Mouse (Mus musculus) limb, embryonic 14.5 days (tissue): Measurements from ENCODE around the gene Gpr62. TPM values are rescaled to one million over a fixed set of nuclear protein-coding genes. Genes with fewer than 3 reads are reported as not detected.

ENCODE experiments used
- ATAC-seq: fragments of 200-750 bp; cut with Nextera tagmentation; 2 replicates; pipeline ENCODE4 v1.8.0; 2017; ENCODE audit warnings: low read depth, moderate number of reproducible peaks, moderate TSS enrichment; ENCODE audit not compliant: low FRiP score
- DNase-seq: peaks from one replicate; pipeline ENCODE4 v3.0.0-alpha.2; 2015; ENCODE audit warnings: low spot score
- H3K27ac ChIP-seq: fragments of 300-500 bp; sonication (generic); replicated peaks from 2 replicates; pipeline ENCODE4 v1.5.1; 2014; ENCODE audit warnings: low read depth, mild to moderate bottlenecking, low read length, moderate library complexity, mixed read lengths
- H3K27me3 ChIP-seq: fragments of 300-500 bp; sonication (generic); 2 replicates; pipeline ENCODE4 v1.6.1; 2014; ENCODE audit warnings: low read length, mixed read lengths; ENCODE audit not compliant: control insufficient read depth, insufficient read depth
- H3K36me3 ChIP-seq: fragments of 300-500 bp; sonication (generic); 2 replicates; pipeline ENCODE4 v1.6.1; 2014; ENCODE audit warnings: mild to moderate bottlenecking, low read length, moderate library complexity, mixed read lengths; ENCODE audit not compliant: control insufficient read depth, insufficient read depth
- H3K4me1 ChIP-seq: fragments of 300-500 bp; sonication (generic); 2 replicates; pipeline ENCODE4 v1.6.1; 2014; ENCODE audit warnings: antibody characterized with exemption, low read length, mixed read lengths; ENCODE audit not compliant: control insufficient read depth, insufficient read depth
- H3K4me2 ChIP-seq: fragments of 300-500 bp; sonication (generic); replicated peaks from 2 replicates; pipeline ENCODE4 v1.6.1; 2014; ENCODE audit warnings: low read depth, mild to moderate bottlenecking, low read length, moderate library complexity; ENCODE audit not compliant: severe bottlenecking
- H3K4me3 ChIP-seq: fragments of 300-500 bp; sonication (generic); replicated peaks from 2 replicates; pipeline ENCODE4 v1.5.1; 2014; ENCODE audit warnings: low read length
- H3K9ac ChIP-seq: fragments of 300-500 bp; sonication (generic); 2 replicates; pipeline ENCODE4 v1.6.1; 2014; ENCODE audit warnings: mild to moderate bottlenecking, low read depth, low read length, moderate library complexity; ENCODE audit not compliant: severe bottlenecking
- H3K9me3 ChIP-seq: fragments of 300-500 bp; sonication (generic); 2 replicates; pipeline ENCODE4 v1.6.1; 2016; ENCODE audit warnings: low read length; ENCODE audit not compliant: control insufficient read depth
- POLR2A ChIP-seq: fragments of 200-500 bp; IDR thresholded peaks from 2 replicates; pipeline ENCODE4 v1.8.0; 2012; ENCODE audit warnings: inconsistent platforms, mild to moderate bottlenecking, moderate library complexity, borderline replicate concordance; ENCODE audit not compliant: insufficient read depth, insufficient read length; ENCODE audit errors: extremely low read depth
- WGBS: fragments of 180-500 bp; shearing (Covaris S2); extraction: QIAGEN DNeasy Blood & Tissue Kit; methylation state at CpG from one replicate; pipeline ENCODE4 v1.1.7; 2014; 5-methylcytosine and 5-hydroxymethylcytosine counted together
- polyA plus RNA-seq, 2 experiments: library from polyadenylated mRNA; depleted of rRNA in 1 of 2; stranded (reverse) in 1 of 2; unstranded in 1 of 2; fragments of >200 nt; fragmentation: Nextera tagmentation in 1 of 2; extraction: Ambion mirVana in 1 of 2; gene quantifications; 2 replicates each; pipeline versions ENCODE4 v1.2.1 to v1.2.3; 2012 to 2014

Gene Gpr62
- polyA plus RNA-seq (2012; rRNA removed) (0.47 and 0.70 TPM in 2 replicates), polyA plus RNA-seq (2014; fragmentation: Nextera tagmentation; extraction: Ambion mirVana) (0.51 and 0.58 TPM in 2 replicates)

- H3K4me3 ChIP-seq, result peak within 1 kb of the TSS; percentile 58
- TF ChIP-seq POLR2A, result no peak
- H3K27ac ChIP-seq, result 0 out of 2 replicates have a peak within 1 kb of the TSS, but pooled peaks have one; percentile 3
- 25% methylated on average over 25 of the region's 26 CpGs for WGBS
- H3K4me2 ChIP-seq, result peak within 1 kb of the TSS; percentile 99
- peak within 1 kb of the TSS; percentile 76 for H3K9ac ChIP-seq
- no peaks in the 10 kb centered on the region for H3K27me3 ChIP-seq
- no peaks in the 10 kb centered on the region for H3K9me3 ChIP-seq
- ATAC-seq (no peak), DNase-seq (no peak)
- H3K36me3 ChIP-seq, result peaks cover 33% of the 10 kb centered on the region
- peaks cover 5% of the 10 kb centered on the region for H3K4me1 ChIP-seq
Measured at GRCm38 (mm10) chr9:106465571-106466200, at the start of gene Gpr62. Gene Gpr62, minus strand, starts transcription at chr9:106465938.

- no peaks in the 10 kb centered on the region for H3K9me3 ChIP-seq
- no peak within 1 kb of the TSS for H3K4me3 ChIP-seq
- no peaks in the 10 kb centered on the region for H3K36me3 ChIP-seq
- H3K9ac ChIP-seq, result no peak within 1 kb of the TSS
- H3K27me3 ChIP-seq, result no peaks in the 10 kb centered on the region
- TF ChIP-seq POLR2A, result no peak
- H3K4me1 ChIP-seq, result no peaks in the 10 kb centered on the region
- DNase-seq (no peak), ATAC-seq (no peak)
- no peak within 1 kb of the TSS for H3K4me2 ChIP-seq
- H3K27ac ChIP-seq, result no peak within 1 kb of the TSS
- WGBS, result 87% methylated on average over 4 of the region's 4 CpGs
Measured at GRCm38 (mm10) chr9:106514273-106514672, 48.5 kb upstream of the Gpr62 start, which contains the start of gene Iqcf5. Gene Iqcf5, plus strand, starts transcription at chr9:106514573.

- Histone ChIP-seq H3K9ac (no peak overlapping the region), H3K4me2 (no peak overlapping the region), H3K4me1 (no peaks in the 10 kb centered on the region), H3K27me3 (no peaks in the 10 kb centered on the region), H3K4me3 (no peak overlapping the region), H3K9me3 (no peaks in the 10 kb centered on the region), H3K36me3 (no peaks in the 10 kb centered on the region), H3K27ac (no peak overlapping the region)
- no peak for TF ChIP-seq POLR2A
- DNase-seq (no peak), ATAC-seq (no peak)
- WGBS, result 63% methylated on average over 6 of the region's 6 CpGs
Measured at GRCm38 (mm10) chr9:106513566-106513965, 47.8 kb upstream of the Gpr62 start.

GRCm38 (mm10) chr9:106512729-106513450 lies 47.2 kb upstream of the Gpr62 start:
- Histone ChIP-seq H3K9ac (no peak overlapping the region), H3K4me3 (no peak overlapping the region), H3K4me1 (no peaks in the 10 kb centered on the region), H3K36me3 (no peaks in the 10 kb centered on the region), H3K9me3 (no peaks in the 10 kb centered on the region), H3K4me2 (no peak overlapping the region), H3K27me3 (no peaks in the 10 kb centered on the region), H3K27ac (no peak overlapping the region)
- no peak for ATAC-seq
- DNase-seq, result no peak
- WGBS, result 62% methylated on average over 13 of the region's 13 CpGs
- no peak for TF ChIP-seq POLR2A

GRCm38 (mm10) chr9:106509356-106509755 lies 43.6 kb upstream of the Gpr62 start:
- Histone ChIP-seq H3K36me3 (no peaks in the 10 kb centered on the region), H3K27ac (no peak overlapping the region), H3K9me3 (no peaks in the 10 kb centered on the region), H3K9ac (no peak overlapping the region), H3K4me3 (no peak overlapping the region), H3K4me1 (no peaks in the 10 kb centered on the region), H3K4me2 (no peak overlapping the region), H3K27me3 (no peaks in the 10 kb centered on the region)
- ATAC-seq, result no peak
- no peak for TF ChIP-seq POLR2A
- 94% methylated on average over 10 of the region's 10 CpGs for WGBS
- DNase-seq, result no peak
